Mouse (Mus musculus): ENCODE data around the gene Tnfsf12. TPM values are rescaled to one million over a fixed set of nuclear protein-coding genes. Genes with fewer than 3 reads are reported as not detected.

Tnfsf12 gene
- polyA plus RNA-seq, 1 experiment from 2014 or later = 2.8 TPM

GRCm38 (mm10) chr11:69662967-69663671 lies 32.5 kb downstream of the Tnfsf12 start:
- no peak for ATAC-seq (ENCODE audit: low read depth)
- Histone ChIP-seq H3K4me3 (ENCODE audit: low read depth, low read length) (peak overlapping the region; percentile 76), H3K36me3 (ENCODE audit: control insufficient read depth, insufficient read depth) (peaks cover 23% of the 10 kb centered on the region), H3K4me2 (ENCODE audit: low read depth, low read length) (peak overlapping the region; percentile 86), H3K27ac (ENCODE audit: low read length) (peak overlapping the region; percentile 96), H3K9me3 (replicated peaks; ENCODE audit: control insufficient read depth, low read length) (no peaks in the 10 kb centered on the region), H3K9ac (ENCODE audit: low read depth, low read length) (peak overlapping the region; percentile 76), H3K4me1 (ENCODE audit: control insufficient read depth, low read depth, low read length) (peaks cover 22% of the 10 kb centered on the region), H3K27me3 (ENCODE audit: control insufficient read depth, insufficient read depth, low read depth, low read length) (no peaks in the 10 kb centered on the region)
- 69% methylated on average over 13 of the region's 13 CpGs for WGBS (ENCODE audit: insufficient replicate concordance)

DNA sequence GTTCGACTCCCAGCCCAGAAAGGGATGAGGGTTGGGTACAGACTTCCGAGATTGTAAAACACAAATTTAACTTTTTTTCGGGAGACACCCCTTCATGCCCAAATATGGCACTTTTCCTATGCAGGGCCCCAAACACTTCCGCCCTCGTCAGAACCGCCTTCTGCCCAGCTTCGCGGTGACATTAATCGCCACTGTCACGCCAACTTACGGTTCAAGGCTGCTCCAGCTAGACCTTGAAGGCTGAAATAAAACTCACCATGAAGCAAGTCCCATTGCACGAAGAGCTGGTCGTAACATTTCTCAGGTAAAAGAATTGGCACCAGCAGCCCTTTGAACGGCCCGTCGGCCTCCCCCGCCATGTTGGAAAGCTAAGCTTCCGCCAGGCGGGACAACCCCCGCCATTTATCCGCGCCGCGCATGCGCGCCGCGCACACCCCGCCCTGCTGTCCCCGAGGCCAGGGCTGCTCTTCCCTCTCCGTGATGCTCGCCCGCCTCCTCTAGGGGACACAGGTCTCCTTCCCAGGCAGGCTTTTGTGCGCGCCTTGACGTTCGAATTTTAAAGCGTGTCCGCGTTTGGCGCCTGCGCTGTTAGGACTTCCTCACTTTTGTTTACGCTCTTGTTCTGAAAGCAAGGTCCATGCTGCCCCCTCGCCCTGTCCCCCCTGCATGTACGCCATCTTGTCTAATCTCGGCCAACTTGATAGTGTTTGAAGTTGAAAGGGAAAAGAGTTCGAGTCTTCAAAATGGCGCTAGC lies 33.3 kb downstream of the Tnfsf12 start, which contains the start of gene Mpdu1:
Gene Mpdu1, minus strand, starts transcription at position 430 of the 754 bp plus-strand sequence.
- ATAC-seq (ENCODE audit: low read depth) = peak; percentile 95
- peak within 1 kb of the TSS; percentile 76 for H3K4me3 ChIP-seq (ENCODE audit: low read depth, low read length)
- peaks cover 22% of the 10 kb centered on the region for H3K4me1 ChIP-seq (ENCODE audit: control insufficient read depth, low read depth, low read length)
- peak within 1 kb of the TSS; percentile 86 for H3K4me2 ChIP-seq (ENCODE audit: low read depth, low read length)
- peak within 1 kb of the TSS; percentile 76 for H3K9ac ChIP-seq (ENCODE audit: low read depth, low read length)
- 0% methylated on average over 48 of the region's 48 CpGs for WGBS (ENCODE audit: insufficient replicate concordance)
- H3K36me3 ChIP-seq (ENCODE audit: control insufficient read depth, insufficient read depth) = peaks cover 22% of the 10 kb centered on the region
- H3K9me3 ChIP-seq (replicated peaks; ENCODE audit: control insufficient read depth, low read length) = no peaks in the 10 kb centered on the region
- peak within 1 kb of the TSS; percentile 96 for H3K27ac ChIP-seq (ENCODE audit: low read length)
- H3K27me3 ChIP-seq (ENCODE audit: control insufficient read depth, insufficient read depth, low read depth, low read length) = no peaks in the 10 kb centered on the region

DNA sequence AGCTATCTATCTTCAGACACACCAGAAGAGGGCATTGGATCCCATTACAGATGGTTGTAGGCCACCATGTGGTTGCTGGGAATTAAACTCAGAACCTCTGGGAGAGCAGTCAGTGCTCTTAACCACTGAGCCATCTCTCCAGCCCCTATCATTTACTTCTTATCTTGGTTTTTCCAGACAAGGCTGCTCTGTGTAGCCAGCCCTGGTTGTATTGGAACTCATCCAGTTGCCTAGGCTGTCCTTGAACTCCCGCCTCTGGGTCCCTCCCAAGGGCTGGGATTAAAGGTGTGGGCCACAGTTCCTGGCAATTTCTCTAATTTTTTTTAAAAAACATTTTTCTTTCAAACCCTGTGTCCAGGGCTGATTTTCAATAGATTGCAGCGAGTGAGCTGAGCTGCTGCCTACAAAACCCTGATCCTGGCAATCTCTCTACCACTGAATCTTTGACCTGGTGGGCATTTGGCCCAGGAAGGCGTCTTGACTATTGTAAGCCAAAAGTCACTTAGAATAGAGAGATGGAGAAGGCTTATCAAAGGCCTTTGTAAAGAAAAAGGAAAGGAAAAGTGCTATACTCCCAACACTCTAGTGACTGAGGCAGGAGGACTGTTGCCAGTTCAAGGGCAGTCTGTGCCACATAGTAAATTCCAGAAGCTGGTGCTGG lies 34.3 kb downstream of the Tnfsf12 start:
- Histone ChIP-seq H3K4me1 (ENCODE audit: control insufficient read depth, low read depth, low read length) (peaks cover 30% of the 10 kb centered on the region), H3K36me3 (ENCODE audit: control insufficient read depth, insufficient read depth) (peaks cover 18% of the 10 kb centered on the region), H3K4me2 (ENCODE audit: low read depth, low read length) (peak overlapping the region; percentile 86), H3K9me3 (replicated peaks; ENCODE audit: control insufficient read depth, low read length) (no peaks in the 10 kb centered on the region), H3K9ac (ENCODE audit: low read depth, low read length) (peak overlapping the region; percentile 76), H3K27me3 (ENCODE audit: control insufficient read depth, insufficient read depth, low read depth, low read length) (no peaks in the 10 kb centered on the region), H3K27ac (ENCODE audit: low read length) (peak overlapping the region; percentile 96), H3K4me3 (ENCODE audit: low read depth, low read length) (peak overlapping the region; percentile 76)
- 39% methylated on average over 3 of the region's 3 CpGs for WGBS (ENCODE audit: insufficient replicate concordance)
- ATAC-seq (ENCODE audit: low read depth) = no peak

- peaks cover 12% of the 10 kb centered on the region for H3K36me3 ChIP-seq (ENCODE audit: control insufficient read depth, insufficient read depth)
- peaks cover 32% of the 10 kb centered on the region for H3K4me1 ChIP-seq (ENCODE audit: control insufficient read depth, low read depth, low read length)
- no peak for ATAC-seq (ENCODE audit: low read depth)
- H3K4me2 ChIP-seq (ENCODE audit: low read depth, low read length) = no peak overlapping the region
- H3K4me3 ChIP-seq (ENCODE audit: low read depth, low read length) = no peak overlapping the region
- WGBS (ENCODE audit: insufficient replicate concordance) = 80% methylated on average over 15 of the region's 15 CpGs
- H3K9me3 ChIP-seq (replicated peaks; ENCODE audit: control insufficient read depth, low read length) = no peaks in the 10 kb centered on the region
- H3K27me3 ChIP-seq (ENCODE audit: control insufficient read depth, insufficient read depth, low read depth, low read length) = no peaks in the 10 kb centered on the region
- no peak overlapping the region for H3K9ac ChIP-seq (ENCODE audit: low read depth, low read length)
- H3K27ac ChIP-seq (ENCODE audit: low read length) = no peak overlapping the region
These were observed 38.2 kb downstream of the Tnfsf12 start for GRCm38 (mm10) chr11:69657462-69657881.

DNA sequence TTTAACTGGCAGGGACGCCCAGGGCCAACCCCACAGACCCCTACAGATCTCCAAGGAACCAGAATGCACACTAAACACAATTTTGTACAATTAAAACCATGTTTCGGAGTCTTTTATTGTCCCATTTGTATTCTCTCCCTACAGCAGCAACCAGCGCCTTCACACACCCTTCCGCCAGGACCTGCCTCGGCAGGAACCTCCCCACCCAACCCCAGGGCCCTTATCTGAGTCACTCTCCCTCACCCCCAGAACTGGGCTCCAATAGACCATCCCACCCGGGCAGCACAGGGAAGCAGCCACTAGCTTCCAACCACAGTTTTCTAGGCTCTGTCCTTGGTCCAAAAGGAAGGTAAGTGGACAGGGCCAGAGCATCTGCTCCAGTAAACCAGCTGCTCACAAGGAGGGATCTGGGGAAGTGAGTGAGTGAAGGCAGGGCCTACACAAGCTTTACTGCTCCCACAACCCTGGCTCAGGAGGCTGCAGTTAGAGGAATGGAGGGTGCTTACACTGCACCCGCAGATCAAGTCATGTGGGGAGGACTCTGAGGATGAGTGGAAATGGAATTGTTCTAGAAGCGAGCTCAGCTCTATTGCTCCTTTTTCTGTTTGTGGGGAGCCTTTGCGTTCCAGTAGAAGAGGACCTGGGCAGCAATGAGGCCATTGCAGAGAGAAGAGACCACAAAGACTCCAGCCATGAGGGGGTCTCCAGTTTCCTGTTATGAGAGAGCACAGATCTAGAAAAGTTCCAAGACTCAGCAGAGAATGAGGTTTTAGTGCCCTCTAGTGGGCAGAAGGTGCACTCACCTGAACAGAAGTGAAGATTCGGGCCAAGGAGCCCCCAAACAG lies 38.8 kb downstream of the Tnfsf12 start:
- WGBS (ENCODE audit: insufficient replicate concordance) = 52% methylated on average over 10 of the region's 10 CpGs
- no peak overlapping the region for H3K27ac ChIP-seq (ENCODE audit: low read length)
- no peaks in the 10 kb centered on the region for H3K9me3 ChIP-seq (replicated peaks; ENCODE audit: control insufficient read depth, low read length)
- peaks cover 18% of the 10 kb centered on the region for H3K36me3 ChIP-seq (ENCODE audit: control insufficient read depth, insufficient read depth)
- H3K4me1 ChIP-seq (ENCODE audit: control insufficient read depth, low read depth, low read length) = peaks cover 32% of the 10 kb centered on the region
- H3K27me3 ChIP-seq (ENCODE audit: control insufficient read depth, insufficient read depth, low read depth, low read length) = no peaks in the 10 kb centered on the region
- H3K4me2 ChIP-seq (ENCODE audit: low read depth, low read length) = no peak overlapping the region
- no peak overlapping the region for H3K4me3 ChIP-seq (ENCODE audit: low read depth, low read length)
- H3K9ac ChIP-seq (ENCODE audit: low read depth, low read length) = no peak overlapping the region
- ATAC-seq (ENCODE audit: low read depth) = 0 out of 2 replicates have a peak, but pooled peaks have one; percentile 32

GRCm38 (mm10) chr11:69656065-69656455 lies 39.6 kb downstream of the Tnfsf12 start:
- peaks cover 25% of the 10 kb centered on the region for H3K4me1 ChIP-seq (ENCODE audit: control insufficient read depth, low read depth, low read length)
- H3K27me3 ChIP-seq (ENCODE audit: control insufficient read depth, insufficient read depth, low read depth, low read length) = no peaks in the 10 kb centered on the region
- no peak overlapping the region for H3K9ac ChIP-seq (ENCODE audit: low read depth, low read length)
- H3K27ac ChIP-seq (ENCODE audit: low read length) = no peak overlapping the region
- peaks cover 24% of the 10 kb centered on the region for H3K36me3 ChIP-seq (ENCODE audit: control insufficient read depth, insufficient read depth)
- no peak overlapping the region for H3K4me3 ChIP-seq (ENCODE audit: low read depth, low read length)
- H3K4me2 ChIP-seq (ENCODE audit: low read depth, low read length) = no peak overlapping the region
- no peaks in the 10 kb centered on the region for H3K9me3 ChIP-seq (replicated peaks; ENCODE audit: control insufficient read depth, low read length)
- no peak for ATAC-seq (ENCODE audit: low read depth)
- 82% methylated on average over 5 of the region's 5 CpGs for WGBS (ENCODE audit: insufficient replicate concordance)

DNA sequence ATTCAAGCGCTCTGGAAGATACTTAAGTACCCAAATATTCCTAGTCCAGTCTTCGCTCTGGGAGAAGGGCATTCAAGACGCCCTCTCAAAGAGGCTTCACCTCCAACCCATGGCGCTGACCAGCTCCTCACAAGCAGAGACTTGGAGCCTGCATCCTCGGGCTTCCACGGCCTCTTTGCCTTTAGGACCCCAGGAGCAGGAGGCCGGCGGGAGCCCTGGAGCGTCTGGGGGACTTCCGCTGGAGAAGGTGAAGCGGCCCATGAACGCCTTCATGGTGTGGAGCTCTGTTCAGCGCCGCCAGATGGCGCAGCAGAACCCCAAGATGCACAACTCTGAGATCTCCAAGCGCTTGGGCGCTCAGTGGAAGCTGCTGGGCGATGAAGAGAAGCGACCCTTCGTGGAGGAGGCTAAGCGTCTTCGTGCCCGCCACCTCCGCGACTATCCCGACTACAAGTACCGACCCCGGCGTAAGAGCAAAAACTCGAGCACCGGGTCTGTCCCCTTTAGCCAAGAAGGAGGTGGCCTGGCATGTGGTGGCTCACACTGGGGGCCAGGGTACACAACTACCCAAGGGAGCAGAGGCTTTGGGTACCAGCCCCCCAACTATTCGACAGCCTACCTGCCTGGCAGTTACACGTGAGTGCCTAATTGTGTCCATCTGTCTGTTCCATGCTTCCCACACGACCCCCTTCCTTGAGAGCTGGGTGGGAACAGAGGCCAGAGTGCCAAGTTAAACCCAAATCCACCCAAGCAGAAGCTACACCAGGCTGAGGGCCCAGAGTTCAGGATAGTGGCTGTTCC lies 40.2 kb downstream of the Tnfsf12 start, which contains the start of gene Sox15:
Gene Sox15, plus strand, starts transcription at position 51 of the 801 bp plus-strand sequence.
- H3K9me3 ChIP-seq (replicated peaks; ENCODE audit: control insufficient read depth, low read length) = no peaks in the 10 kb centered on the region
- H3K9ac ChIP-seq (ENCODE audit: low read depth, low read length) = no peak within 1 kb of the TSS
- 0 out of 2 replicates have a peak within 1 kb of the TSS, but pooled peaks have one; percentile 8 for H3K27ac ChIP-seq (ENCODE audit: low read length)
- H3K27me3 ChIP-seq (ENCODE audit: control insufficient read depth, insufficient read depth, low read depth, low read length) = no peaks in the 10 kb centered on the region
- H3K36me3 ChIP-seq (ENCODE audit: control insufficient read depth, insufficient read depth) = peaks cover 30% of the 10 kb centered on the region
- H3K4me1 ChIP-seq (ENCODE audit: control insufficient read depth, low read depth, low read length) = peaks cover 21% of the 10 kb centered on the region
- ATAC-seq (ENCODE audit: low read depth) = peak; percentile 60
- H3K4me3 ChIP-seq (ENCODE audit: low read depth, low read length) = no peak within 1 kb of the TSS
- H3K4me2 ChIP-seq (ENCODE audit: low read depth, low read length) = no peak within 1 kb of the TSS
- 42% methylated on average over 34 of the region's 34 CpGs for WGBS (ENCODE audit: insufficient replicate concordance)

Data from liver, embryonic 16.5 days (tissue).